Mouse (Mus musculus) liver, postnatal 0 days (tissue): ENCODE measurements around the gene Onecut3. TPM values are rescaled to one million over a fixed set of nuclear protein-coding genes. Genes with fewer than 3 reads are reported as not detected.

Experiments used
- ATAC-seq: fragments of 200-750 bp; cut with Nextera tagmentation; 2 replicates; pipeline ENCODE4 v1.8.0; 2017; ENCODE audit warnings: mild to moderate bottlenecking, moderate library complexity
- DNase-seq: peaks from one replicate; pipeline ENCODE4 v3.0.0-alpha.2; 2016
- H3K27ac ChIP-seq: fragments of 300-500 bp; sonication (generic); 2 replicates; pipeline ENCODE4 v1.5.1; 2014; ENCODE audit warnings: antibody characterized with exemption, moderate library complexity, mild to moderate bottlenecking, low read depth
- H3K27me3 ChIP-seq: fragments of 300-500 bp; sonication (generic); 2 replicates; pipeline ENCODE4 v1.6.1; 2014; ENCODE audit warnings: low read length, control low read depth, mixed read lengths; ENCODE audit not compliant: insufficient read depth
- H3K36me3 ChIP-seq: fragments of 300-500 bp; sonication (generic); replicated peaks from 2 replicates; pipeline ENCODE4 v1.6.1; 2014; ENCODE audit warnings: mild to moderate bottlenecking, control low read depth, low read length, moderate library complexity, mixed read lengths; ENCODE audit not compliant: insufficient read depth
- H3K4me1 ChIP-seq: fragments of 300-500 bp; sonication (generic); 2 replicates; pipeline ENCODE4 v1.6.1; 2014; ENCODE audit warnings: antibody characterized with exemption, mild to moderate bottlenecking, control low read depth; ENCODE audit not compliant: insufficient read depth
- H3K4me2 ChIP-seq: fragments of 300-500 bp; sonication (generic); 2 replicates; pipeline ENCODE4 v1.6.1; 2014; ENCODE audit warnings: low read depth, mild to moderate bottlenecking, low read length, moderate library complexity, mixed read lengths
- H3K4me3 ChIP-seq: fragments of 300-500 bp; sonication (generic); 2 replicates; pipeline ENCODE4 v1.5.1; 2014; ENCODE audit warnings: low read depth, low read length
- H3K9ac ChIP-seq: fragments of 300-500 bp; sonication (generic); replicated peaks from 2 replicates; pipeline ENCODE4 v1.6.1; 2014; ENCODE audit warnings: mild to moderate bottlenecking, moderate library complexity
- H3K9me3 ChIP-seq: fragments of 300-500 bp; sonication (generic); 2 replicates; pipeline ENCODE4 v1.6.1; 2016; ENCODE audit warnings: mild to moderate bottlenecking, control low read depth, low read length, mixed read lengths
- CTCF ChIP-seq: sonication (generic); IDR thresholded peaks from 2 replicates; pipeline ENCODE4 v1.5.1; 2016; ENCODE audit warnings: antibody characterized with exemption, low read depth
- EP300 ChIP-seq: IDR thresholded peaks from 2 replicates; pipeline ENCODE4 v1.6.1; 2016; ENCODE audit warnings: antibody characterized with exemption, low read depth, mild to moderate bottlenecking
- WGBS: fragments of 180-500 bp; shearing (Covaris S2); extraction: QIAGEN DNeasy Blood & Tissue Kit; methylation state at CpG from one replicate; pipeline ENCODE4 v1.1.7; 2014; ENCODE audit not compliant: insufficient replicate concordance; 5-methylcytosine and 5-hydroxymethylcytosine counted together
- polyA plus RNA-seq: library from polyadenylated mRNA; unstranded; fragments of >200 nt; fragmentation: Nextera tagmentation; extraction: Ambion mirVana; gene quantifications from 2 replicates; pipeline ENCODE4 v1.2.1, GENCODE M21; 2015

Onecut3 gene
- polyA plus RNA-seq, 1 experiment from 2014 or later, result not detected

- Histone ChIP-seq H3K9ac (peak overlapping the region; percentile 99), H3K4me2 (peak overlapping the region; percentile 72), H3K4me3 (peak overlapping the region; percentile 100), H3K27ac (peak overlapping the region; percentile 95), H3K4me1 (peaks cover 33% of the 10 kb centered on the region), H3K27me3 (no peaks in the 10 kb centered on the region), H3K9me3 (no peaks in the 10 kb centered on the region), H3K36me3 (0 out of 2 replicates have a peak, but pooled peaks cover under 1% of the 10 kb centered on the region)
- DNase-seq, result peak; percentile 66
- 1% methylated on average over 13 of the region's 13 CpGs for WGBS
- TF ChIP-seq CTCF (no peak), EP300 (no peak)
- peak; percentile 52 for ATAC-seq
Observed at GRCm38 (mm10) chr10:80560621-80561020, 66.0 kb downstream of the Onecut3 start.

GRCm38 (mm10) chr10:80561116-80561944 lies 66.7 kb downstream of the Onecut3 start, which contains the start of gene Rexo1:
Gene Rexo1, minus strand, starts transcription at chr10:80561560.
- Histone ChIP-seq H3K27me3 (no peaks in the 10 kb centered on the region), H3K9me3 (no peaks in the 10 kb centered on the region), H3K4me1 (peaks cover 35% of the 10 kb centered on the region), H3K36me3 (0 out of 2 replicates have a peak, but pooled peaks cover 4% of the 10 kb centered on the region), H3K4me3 (peak within 1 kb of the TSS; percentile 100), H3K4me2 (peak within 1 kb of the TSS; percentile 72), H3K27ac (peak within 1 kb of the TSS; percentile 95), H3K9ac (peak within 1 kb of the TSS; percentile 99)
- DNase-seq (peak; percentile 95), ATAC-seq (peak; percentile 85)
- TF ChIP-seq EP300, result peak; percentile 82
- TF ChIP-seq CTCF, result peak; percentile 92
- under 1% methylated on average over 72 of the region's 72 CpGs for WGBS

GRCm38 (mm10) chr10:80566375-80567092 lies 71.9 kb downstream of the Onecut3 start:
- Histone ChIP-seq H3K4me2 (no peak overlapping the region; the same call in 1 of the 2 replicates), H3K27ac (no peak overlapping the region), H3K4me3 (no peak overlapping the region), H3K4me1 (peaks cover 37% of the 10 kb centered on the region), H3K9me3 (no peaks in the 10 kb centered on the region), H3K27me3 (no peaks in the 10 kb centered on the region), H3K9ac (no peak overlapping the region), H3K36me3 (peaks cover 10% of the 10 kb centered on the region; the same call in 1 of the 2 replicates)
- TF ChIP-seq EP300 (no peak), CTCF (peak; percentile 99)
- DNase-seq (peak; percentile 93), ATAC-seq (peak; percentile 22; the same call in 1 of the 2 replicates)
- 34% methylated on average over 17 of the region's 17 CpGs for whole genome bisulfite sequencing

Other genes starting within 250 kb of the Onecut3 start
- 313 and 321 TPM in 2 replicates for gene Ndufs7, start 245.7 kb upstream of the Onecut3 start, polyA plus RNA-seq
- gene Gamt, start 233.8 kb upstream of the Onecut3 start, polyA plus RNA-seq, result 93.9 and 101 TPM in 2 replicates
- 19.5 and 21.8 TPM in 2 replicates for gene Dazap1, start 233.3 kb upstream of the Onecut3 start, polyA plus RNA-seq
- gene Rps15, start 202.4 kb upstream of the Onecut3 start, polyA plus RNA-seq, result 453 and 466 TPM in 2 replicates
- gene Apc2, start 198.9 kb upstream of the Onecut3 start, polyA plus RNA-seq, result 0.05 and 0.20 TPM in 2 replicates
- 25.5 and 27.4 TPM in 2 replicates for gene 2310011J03Rik, start 174.3 kb upstream of the Onecut3 start, polyA plus RNA-seq
- 5.6 TPM in 2 replicates for gene Pcsk4, start 165.3 kb upstream of the Onecut3 start, polyA plus RNA-seq
- 167 and 174 TPM in 2 replicates for gene Reep6, start 164.9 kb upstream of the Onecut3 start, polyA plus RNA-seq
- gene Adamtsl5, start 146.4 kb upstream of the Onecut3 start, polyA plus RNA-seq, result 1.5 and 1.8 TPM in 2 replicates
- 0.08 and 0.20 TPM in 2 replicates for gene Plk5, start 138.4 kb upstream of the Onecut3 start, polyA plus RNA-seq
- 0.72 and 0.99 TPM in 2 replicates for gene Mex3d, start 107.2 kb upstream of the Onecut3 start, polyA plus RNA-seq
- gene Mbd3, start 95.3 kb upstream of the Onecut3 start, polyA plus RNA-seq, result 33.4 and 33.5 TPM in 2 replicates
- 753 and 771 TPM in 2 replicates for gene Uqcr11, start 88.0 kb upstream of the Onecut3 start, polyA plus RNA-seq
- 28.2 and 29.5 TPM in 2 replicates for gene Tcf3, start 61.2 kb upstream of the Onecut3 start, polyA plus RNA-seq
- not detected in 2 replicates for gene Atp8b3, start 44.3 kb downstream of the Onecut3 start, polyA plus RNA-seq
- gene Rexo1, start 66.7 kb downstream of the Onecut3 start, polyA plus RNA-seq, result 7.4 and 8.1 TPM in 2 replicates
- gene Klf16, start 82.5 kb downstream of the Onecut3 start, polyA plus RNA-seq, result 6.1 and 6.5 TPM in 2 replicates
- gene Abhd17a, start 95.5 kb downstream of the Onecut3 start, polyA plus RNA-seq, result 50.2 and 59.3 TPM in 2 replicates
- gene Scamp4, start 108.0 kb downstream of the Onecut3 start, polyA plus RNA-seq, result 27.5 and 29.2 TPM in 2 replicates
- gene Adat3, start 108.0 kb downstream of the Onecut3 start, polyA plus RNA-seq, result 2.1 and 2.6 TPM in 2 replicates
- gene Gm49322, start 111.2 kb downstream of the Onecut3 start, polyA plus RNA-seq, result 0.20 and 0.52 TPM in 2 replicates
- 41.4 and 45.8 TPM in 2 replicates for gene Csnk1g2, start 128.0 kb downstream of the Onecut3 start, polyA plus RNA-seq
- gene Btbd2, start 162.2 kb downstream of the Onecut3 start, polyA plus RNA-seq, result 10.7 and 11.5 TPM in 2 replicates
- 45.8 and 46.1 TPM in 2 replicates for gene Mknk2, start 183.3 kb downstream of the Onecut3 start, polyA plus RNA-seq
- 14.7 and 17.3 TPM in 2 replicates for gene Mob3a, start 207.1 kb downstream of the Onecut3 start, polyA plus RNA-seq
- gene Izumo4, start 207.3 kb downstream of the Onecut3 start, polyA plus RNA-seq, result 7.9 and 10.4 TPM in 2 replicates
- 16.4 and 19.0 TPM in 2 replicates for gene Ap3d1, start 247.4 kb downstream of the Onecut3 start, polyA plus RNA-seq